Mouse (Mus musculus): ENCODE measurements around the gene Sugp2. TPM values are rescaled to one million over a fixed set of nuclear protein-coding genes. Genes with fewer than 3 reads are reported as not detected.

Gene Sugp2
- polyA plus RNA-seq, 1 experiment from 2014 or later = 24.4 TPM

DNA sequence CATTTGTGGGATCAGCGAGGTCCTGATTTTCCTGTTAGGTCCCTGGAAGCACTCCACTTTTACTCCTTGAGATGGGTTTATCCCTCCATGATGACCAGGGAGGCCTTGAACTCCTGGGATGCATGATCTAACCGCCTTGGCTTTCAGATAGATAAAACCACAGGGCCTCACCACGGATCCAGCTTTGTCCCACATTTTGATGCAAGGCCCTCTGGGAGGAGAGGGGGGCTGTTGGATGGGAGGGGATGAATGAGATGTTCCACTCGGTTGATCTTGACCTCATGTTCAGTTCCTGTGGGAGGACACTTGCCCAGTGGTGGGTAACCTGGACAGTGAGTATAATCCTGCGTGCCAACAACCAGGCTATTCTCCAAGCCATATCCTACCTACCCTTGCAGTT lies 50.4 kb downstream of the Sugp2 start:
- H3K9ac ChIP-seq = no peak overlapping the region
- H3K36me3 ChIP-seq = peaks cover 36% of the 10 kb centered on the region
- WGBS (ENCODE audit: insufficient replicate concordance) = 64% methylated on average over 5 of the region's 5 CpGs
- H3K27ac ChIP-seq = no peak overlapping the region
- peaks cover 35% of the 10 kb centered on the region for H3K4me1 ChIP-seq
- H3K9me3 ChIP-seq (replicated peaks) = peaks cover 4% of the 10 kb centered on the region; the same call in 1 of the 2 replicates
- H3K4me2 ChIP-seq = peak overlapping the region; percentile 85; the same call in 1 of the 2 replicates
- H3K4me3 ChIP-seq = no peak overlapping the region
- H3K27me3 ChIP-seq (replicated peaks) = no peaks in the 10 kb centered on the region
- no peak for ATAC-seq

DNA sequence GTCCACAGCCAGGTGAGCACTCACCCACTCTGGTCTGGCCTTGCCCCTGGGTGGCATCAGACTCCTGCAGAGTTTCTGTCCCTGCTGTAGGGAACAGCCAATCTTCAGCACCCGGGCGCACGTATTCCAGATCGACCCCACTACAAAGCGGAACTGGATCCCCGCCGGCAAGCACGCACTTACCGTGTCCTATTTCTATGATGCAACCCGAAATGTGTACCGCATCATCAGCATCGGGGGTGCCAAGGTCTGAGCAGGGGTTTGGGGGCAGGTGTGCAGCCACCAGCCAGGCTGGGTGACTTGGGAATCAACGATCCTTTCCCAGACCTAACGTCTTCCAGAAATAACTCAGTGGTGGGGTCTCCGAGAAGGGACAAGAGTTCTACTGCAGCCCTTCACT lies 51.3 kb downstream of the Sugp2 start:
- H3K9me3 ChIP-seq (replicated peaks) = peaks cover 4% of the 10 kb centered on the region; the same call in 1 of the 2 replicates
- ATAC-seq = no peak
- H3K27ac ChIP-seq = no peak overlapping the region
- H3K4me3 ChIP-seq = no peak overlapping the region
- 91% methylated on average over 15 of the region's 15 CpGs for WGBS (ENCODE audit: insufficient replicate concordance)
- no peak overlapping the region for H3K4me2 ChIP-seq
- peaks cover 44% of the 10 kb centered on the region for H3K36me3 ChIP-seq
- H3K27me3 ChIP-seq (replicated peaks) = no peaks in the 10 kb centered on the region
- no peak overlapping the region for H3K9ac ChIP-seq
- H3K4me1 ChIP-seq = peaks cover 34% of the 10 kb centered on the region

DNA sequence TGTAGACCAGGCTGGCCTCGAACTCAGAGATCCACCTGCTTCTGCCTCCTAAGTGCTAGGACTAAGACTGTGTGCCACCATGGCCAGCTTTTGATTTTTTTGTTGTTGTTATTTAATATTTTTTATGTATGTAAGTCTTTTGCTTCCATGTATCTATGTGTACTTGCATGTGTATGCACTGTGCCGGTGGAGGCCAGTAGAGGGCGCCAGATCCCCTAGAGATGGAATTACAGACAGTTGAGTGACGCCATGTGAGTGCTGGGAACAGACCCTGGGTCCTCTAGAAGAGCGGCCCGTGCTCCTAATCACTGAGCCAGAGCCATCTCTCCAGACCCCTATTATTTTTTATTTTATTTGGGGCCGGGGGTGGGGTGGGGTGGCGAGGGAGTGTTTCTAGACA lies 52.7 kb downstream of the Sugp2 start:
- peaks cover 59% of the 10 kb centered on the region for H3K36me3 ChIP-seq
- H3K4me1 ChIP-seq = peaks cover 21% of the 10 kb centered on the region
- WGBS (ENCODE audit: insufficient replicate concordance) = 82% methylated on average over 8 of the region's 8 CpGs

DNA sequence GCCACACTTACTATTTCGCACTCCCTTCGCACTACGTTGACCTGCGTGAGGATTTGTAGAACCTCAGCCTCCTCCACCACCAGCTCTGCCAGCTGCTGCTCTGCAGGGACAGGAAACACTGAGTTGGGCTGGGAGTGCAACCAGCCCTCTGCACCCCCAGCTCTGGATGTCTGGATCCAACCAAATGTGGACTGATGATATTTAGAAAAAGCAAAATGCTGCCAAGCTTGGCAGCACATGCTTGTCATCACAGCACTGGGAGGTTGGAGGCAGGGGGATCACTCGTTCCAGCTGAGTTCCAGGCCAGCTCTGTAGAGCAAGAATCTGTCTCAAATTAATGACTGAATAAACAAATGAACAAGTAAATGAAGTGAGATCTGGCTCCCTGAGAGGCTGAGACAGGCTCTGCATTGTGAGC lies 60.0 kb downstream of the Sugp2 start:
- Histone ChIP-seq H3K4me1 (no peaks in the 10 kb centered on the region), H3K27ac (no peak overlapping the region), H3K9ac (no peak overlapping the region), H3K4me3 (no peak overlapping the region), H3K4me2 (no peak overlapping the region), H3K36me3 (peaks cover 95% of the 10 kb centered on the region), H3K9me3 (replicated peaks) (no peaks in the 10 kb centered on the region), H3K27me3 (replicated peaks) (no peaks in the 10 kb centered on the region)
- 80% methylated on average over 5 of the region's 5 CpGs for WGBS (ENCODE audit: insufficient replicate concordance)
- no peak for ATAC-seq

More for the DNA sequence above, 52.7 kb downstream of the Sugp2 start:
- Histone ChIP-seq H3K4me2 (no peak overlapping the region), H3K27ac (no peak overlapping the region), H3K27me3 (replicated peaks) (no peaks in the 10 kb centered on the region), H3K4me3 (no peak overlapping the region), H3K9me3 (replicated peaks) (peaks cover 4% of the 10 kb centered on the region; the same call in 1 of the 2 replicates), H3K9ac (no peak overlapping the region)
- ATAC-seq = no peak

- WGBS (ENCODE audit: insufficient replicate concordance) = 49% methylated on average over 3 of the region's 3 CpGs
- H3K9ac ChIP-seq = no peak overlapping the region; the same call in 1 of the 2 replicates
These were observed 66.9 kb downstream of the Sugp2 start for GRCm38 (mm10) chr8:70300881-70301280.

GRCm38 (mm10) chr8:70302358-70302890 lies 68.4 kb downstream of the Sugp2 start, which contains the start of the genes Ddx49 and Cope:
Ddx49 (minus strand) TSS chr8:70302489.
Cope (plus strand) TSS chr8:70302518.
- Histone ChIP-seq H3K9me3 (replicated peaks) (no peaks in the 10 kb centered on the region), H3K4me3 (peak within 1 kb of the TSS; percentile 79), H3K9ac (peak within 1 kb of the TSS; percentile 80), H3K36me3 (peaks cover 65% of the 10 kb centered on the region), H3K4me1 (peaks cover 38% of the 10 kb centered on the region), H3K27ac (peak within 1 kb of the TSS; percentile 72), H3K27me3 (replicated peaks) (no peaks in the 10 kb centered on the region), H3K4me2 (peak within 1 kb of the TSS; percentile 87)
- WGBS (ENCODE audit: insufficient replicate concordance) = under 1% methylated on average over 40 of the region's 40 CpGs
- ATAC-seq = peak; percentile 89

More at GRCm38 (mm10) chr8:70300881-70301280, 66.9 kb downstream of the Sugp2 start:
- H3K36me3 ChIP-seq = peaks cover 65% of the 10 kb centered on the region
- peaks cover 38% of the 10 kb centered on the region for H3K4me1 ChIP-seq
- H3K9me3 ChIP-seq (replicated peaks) = no peaks in the 10 kb centered on the region
- no peaks in the 10 kb centered on the region for H3K27me3 ChIP-seq (replicated peaks)
- no peak overlapping the region for H3K27ac ChIP-seq
- H3K4me3 ChIP-seq = peak overlapping the region; percentile 79
- peak overlapping the region; percentile 87 for H3K4me2 ChIP-seq
- ATAC-seq = no peak

DNA sequence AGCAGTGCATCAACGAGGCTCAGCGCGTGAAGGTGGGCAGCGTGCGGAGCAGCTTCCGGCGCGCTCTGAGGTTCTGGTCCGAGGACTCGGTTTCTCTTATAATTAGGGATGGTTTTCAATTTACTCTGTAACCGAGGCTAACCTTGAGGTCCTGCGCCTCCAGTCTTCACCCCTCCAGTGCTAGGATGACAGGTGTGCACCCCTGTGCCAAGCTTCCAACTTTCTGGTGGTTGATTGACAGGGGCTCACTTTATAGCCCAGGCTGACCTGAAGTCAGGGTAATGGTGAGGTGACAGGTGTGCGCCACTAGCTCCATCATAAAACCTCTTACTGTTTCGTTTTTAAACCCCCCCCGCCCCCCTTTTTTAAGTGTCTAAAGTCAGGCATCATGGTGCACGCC lies 68.9 kb downstream of the Sugp2 start:
- H3K9me3 ChIP-seq (replicated peaks) = no peaks in the 10 kb centered on the region
- peaks cover 65% of the 10 kb centered on the region for H3K36me3 ChIP-seq
- peak overlapping the region; percentile 79 for H3K4me3 ChIP-seq
- H3K27me3 ChIP-seq (replicated peaks) = no peaks in the 10 kb centered on the region
- H3K4me2 ChIP-seq = peak overlapping the region; percentile 87
- ATAC-seq = peak; percentile 16; the same call in 1 of the 2 replicates
- peak overlapping the region; percentile 80 for H3K9ac ChIP-seq
- peaks cover 38% of the 10 kb centered on the region for H3K4me1 ChIP-seq
- 2% methylated on average over 16 of the region's 16 CpGs for WGBS (ENCODE audit: insufficient replicate concordance)
- peak overlapping the region; percentile 72 for H3K27ac ChIP-seq

DNA sequence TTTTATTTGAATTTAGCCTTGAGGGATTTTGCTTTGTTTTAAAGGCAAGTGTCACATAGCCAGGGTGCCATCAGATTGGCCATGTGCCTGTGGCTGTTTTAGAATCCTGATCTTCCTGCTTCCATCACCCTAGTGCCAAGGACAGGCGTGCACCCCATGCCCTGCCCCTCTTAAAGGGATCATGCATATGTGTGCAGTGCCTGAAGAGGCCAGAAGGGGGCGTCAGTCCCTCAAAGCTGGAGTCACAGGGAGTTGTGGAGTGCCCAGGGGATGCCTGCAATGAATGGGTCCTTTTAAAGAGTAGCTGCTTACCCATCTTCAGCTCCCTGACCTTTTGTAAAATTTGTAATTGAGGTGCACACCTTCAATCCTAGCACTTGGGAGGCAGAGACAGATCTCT lies 75.3 kb downstream of the Sugp2 start:
- peaks cover 4% of the 10 kb centered on the region for H3K4me1 ChIP-seq
- H3K9me3 ChIP-seq (replicated peaks) = no peaks in the 10 kb centered on the region
- no peak overlapping the region for H3K27ac ChIP-seq
- no peaks in the 10 kb centered on the region for H3K27me3 ChIP-seq (replicated peaks)
- H3K4me2 ChIP-seq = no peak overlapping the region
- H3K4me3 ChIP-seq = no peak overlapping the region
- H3K36me3 ChIP-seq = peaks cover 93% of the 10 kb centered on the region
- no peak for ATAC-seq
- no peak overlapping the region for H3K9ac ChIP-seq
- 36% methylated on average over 2 of the region's 2 CpGs for WGBS (ENCODE audit: insufficient replicate concordance)

DNA sequence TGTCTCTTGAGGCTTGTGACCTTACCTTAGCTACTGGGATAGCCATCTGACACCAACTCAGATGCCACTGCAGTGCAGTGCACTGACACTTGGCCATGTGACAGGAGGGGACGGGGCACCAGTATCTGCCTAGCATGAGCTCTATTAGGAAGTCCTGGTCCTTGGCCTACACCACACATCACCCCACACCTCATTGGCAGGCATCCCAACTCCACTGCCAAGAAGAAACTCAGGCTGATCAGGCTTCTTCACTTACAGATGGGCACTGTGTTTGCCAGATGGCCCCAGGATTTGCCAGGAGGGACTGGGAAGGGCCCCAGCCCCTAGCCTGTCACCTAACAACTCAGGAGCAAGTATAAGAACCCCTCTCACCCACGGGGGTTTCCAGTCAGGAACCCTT lies 79.4 kb downstream of the Sugp2 start:
- no peak overlapping the region for H3K9ac ChIP-seq
- H3K27me3 ChIP-seq (replicated peaks) = peaks cover 40% of the 10 kb centered on the region
- H3K27ac ChIP-seq = no peak overlapping the region
- H3K4me1 ChIP-seq = peaks cover 22% of the 10 kb centered on the region
- ATAC-seq = no peak
- no peak overlapping the region for H3K4me2 ChIP-seq
- no peaks in the 10 kb centered on the region for H3K9me3 ChIP-seq (replicated peaks)
- no peak overlapping the region for H3K4me3 ChIP-seq
- 74% methylated on average over 2 of the region's 2 CpGs for WGBS (ENCODE audit: insufficient replicate concordance)
- peaks cover 53% of the 10 kb centered on the region for H3K36me3 ChIP-seq

DNA sequence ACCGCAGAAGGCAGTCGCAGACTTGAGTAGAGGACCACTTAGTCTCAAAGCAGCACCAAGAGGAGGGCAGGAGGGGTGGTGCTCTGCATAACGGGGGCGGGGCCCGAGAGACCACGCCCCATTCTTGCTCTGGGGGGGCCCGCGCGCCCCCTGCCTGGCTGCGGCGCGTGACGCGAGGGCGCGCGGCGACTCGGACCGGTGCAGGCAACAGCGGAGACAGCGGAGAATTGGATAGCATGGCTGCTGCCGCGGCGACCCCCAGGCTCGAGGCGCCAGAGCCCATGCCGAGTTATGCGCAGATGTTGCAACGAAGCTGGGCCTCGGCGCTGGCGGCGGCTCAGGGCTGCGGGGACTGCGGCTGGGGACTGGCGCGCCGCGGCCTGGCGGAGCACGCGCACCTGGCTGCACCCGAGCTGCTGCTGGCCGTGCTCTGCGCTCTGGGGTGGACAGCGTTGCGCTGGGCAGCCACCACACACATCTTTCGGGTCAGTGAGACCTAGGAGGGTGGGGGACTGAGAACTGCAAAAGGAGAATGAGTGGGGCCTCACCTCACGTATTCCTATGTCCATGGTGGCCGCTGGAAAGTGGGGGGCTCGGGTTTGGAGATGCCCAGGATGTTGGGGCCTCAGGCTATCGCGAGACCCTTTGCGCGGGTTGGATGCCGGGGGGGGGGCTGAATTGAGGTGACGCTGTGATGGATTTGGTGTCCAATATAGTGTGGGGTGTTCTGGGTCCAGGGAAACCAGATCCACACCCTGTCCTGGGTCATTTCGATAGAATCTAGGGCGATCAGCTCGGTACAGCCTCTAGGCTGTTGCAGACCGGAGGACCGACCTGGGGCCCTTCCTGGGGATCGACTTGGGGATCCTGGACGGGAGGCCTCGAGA lies 81.8 kb downstream of the Sugp2 start, which contains the start of gene Cers1:
Cers1 (plus strand) TSS at position 152 of the 887 bp plus-strand sequence.
- peak; percentile 33; the same call in 1 of the 2 replicates for ATAC-seq
- Histone ChIP-seq H3K4me1 (peaks cover 22% of the 10 kb centered on the region), H3K27me3 (replicated peaks) (peaks cover 51% of the 10 kb centered on the region), H3K27ac (no peak within 1 kb of the TSS), H3K36me3 (peaks cover 30% of the 10 kb centered on the region), H3K9me3 (replicated peaks) (no peaks in the 10 kb centered on the region), H3K4me3 (peak within 1 kb of the TSS; percentile 58), H3K9ac (peak within 1 kb of the TSS; percentile 70), H3K4me2 (peak within 1 kb of the TSS; percentile 86)
- WGBS (ENCODE audit: insufficient replicate concordance) = 4% methylated on average over 66 of the region's 66 CpGs

DNA sequence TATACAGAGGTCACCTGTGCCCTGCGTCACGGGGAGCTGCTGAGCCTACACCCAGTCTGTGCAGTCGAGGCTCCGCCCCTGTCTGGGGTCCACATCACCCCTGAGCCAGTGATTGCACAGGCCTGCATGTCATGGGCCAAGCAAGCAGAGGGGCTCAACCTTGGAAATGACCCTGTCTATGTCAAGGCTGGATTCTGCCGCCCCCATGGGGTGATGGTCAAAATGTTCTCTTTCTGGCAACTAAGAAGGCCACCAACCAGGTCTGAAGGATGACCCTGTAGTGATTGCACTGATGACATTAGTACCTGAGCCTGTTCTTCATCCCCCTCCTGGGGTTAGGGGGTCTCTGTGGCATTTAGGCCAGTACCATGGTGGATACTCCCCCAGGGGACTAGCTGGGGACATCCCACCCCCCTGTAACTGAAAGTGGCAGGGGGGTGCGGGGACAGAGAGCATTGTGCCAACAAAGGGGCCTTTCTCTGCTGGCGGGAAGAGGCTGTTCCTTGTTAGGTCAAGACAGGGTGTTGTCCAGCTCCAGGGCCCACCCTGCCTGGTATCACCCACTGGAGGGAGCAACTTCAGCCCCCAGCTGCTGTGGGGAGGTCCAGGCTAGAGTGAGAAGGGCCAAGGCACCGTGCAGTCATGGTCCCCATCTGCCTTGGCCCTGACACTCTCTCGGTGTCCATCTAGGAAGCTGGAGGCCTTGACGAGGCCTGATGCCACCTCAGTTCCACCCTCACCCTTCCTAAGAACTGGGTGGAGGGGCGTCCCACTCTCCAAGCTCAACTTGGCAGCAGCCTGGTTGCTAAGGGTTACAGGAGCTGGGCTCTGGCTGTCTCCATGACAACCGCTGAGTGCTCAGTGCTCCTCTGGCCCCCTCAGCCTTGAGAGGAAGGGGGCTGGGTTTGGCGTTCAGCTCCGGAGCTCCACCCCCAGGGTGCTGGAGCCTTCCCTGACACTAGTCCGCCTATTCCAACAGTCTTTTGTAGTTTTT lies 82.8 kb downstream of the Sugp2 start:
- Histone ChIP-seq H3K4me3 (no peak overlapping the region), H3K4me2 (peak overlapping the region; percentile 86), H3K27ac (no peak overlapping the region), H3K9me3 (replicated peaks) (no peaks in the 10 kb centered on the region), H3K27me3 (replicated peaks) (peaks cover 51% of the 10 kb centered on the region), H3K36me3 (peaks cover 21% of the 10 kb centered on the region), H3K9ac (no peak overlapping the region), H3K4me1 (peaks cover 22% of the 10 kb centered on the region)
- 24% methylated on average over 15 of the region's 15 CpGs for WGBS (ENCODE audit: insufficient replicate concordance)
- 0 out of 2 replicates have a peak, but pooled peaks have one; percentile 14 for ATAC-seq
